Mouse (Mus musculus): ENCODE measurements around the gene Fryl. TPM values are rescaled to one million over a fixed set of nuclear protein-coding genes. Genes with fewer than 3 reads are reported as not detected.

Fryl gene
- total and polyA plus RNA-seq, 2 experiments from 2014 or later: 17.7 to 53.6 TPM

DNA sequence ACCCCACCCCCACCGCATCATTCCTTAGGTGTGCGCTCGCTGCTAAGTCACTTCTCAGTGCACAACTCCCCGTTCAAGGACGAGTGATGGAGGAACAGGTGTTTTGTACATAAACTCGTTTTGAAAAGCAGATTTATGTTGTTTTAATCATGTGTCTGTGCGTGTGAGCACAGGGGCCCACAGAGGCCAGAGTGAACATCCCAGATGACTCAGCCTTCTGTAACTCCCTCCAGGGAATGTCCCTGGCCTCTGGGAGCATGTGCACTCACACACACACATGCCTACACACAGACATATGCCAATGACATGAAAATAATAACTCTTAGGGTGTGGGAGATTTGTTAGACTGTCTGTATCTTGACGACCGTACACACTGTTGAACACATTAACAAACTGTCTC, 118.9 kb downstream of the Fryl start:
- Histone ChIP-seq H3K9ac (no peak overlapping the region), H3K36me3 (ENCODE audit: insufficient read depth) (peaks cover 6% of the 10 kb centered on the region; the same call in 1 of the 2 replicates), H3K27me3 (ENCODE audit: insufficient read depth, low read length) (no peaks in the 10 kb centered on the region), H3K4me3 (ENCODE audit: low read depth, low read length) (no peak overlapping the region), H3K27ac (ENCODE audit: low read depth, low read length) (no peak overlapping the region), H3K4me1 (ENCODE audit: insufficient read depth) (no peaks in the 10 kb centered on the region), H3K9me3 (ENCODE audit: low read length) (no peaks in the 10 kb centered on the region), H3K4me2 (ENCODE audit: low read depth) (no peak overlapping the region)
- ATAC-seq (no peak), DNase-seq (no peak)
- WGBS: 88% methylated on average over 9 of the region's 9 CpGs
- TF ChIP-seq CTCF (IDR thresholded peaks at IDR 0.05; ENCODE audit: low read depth): no peak

DNA sequence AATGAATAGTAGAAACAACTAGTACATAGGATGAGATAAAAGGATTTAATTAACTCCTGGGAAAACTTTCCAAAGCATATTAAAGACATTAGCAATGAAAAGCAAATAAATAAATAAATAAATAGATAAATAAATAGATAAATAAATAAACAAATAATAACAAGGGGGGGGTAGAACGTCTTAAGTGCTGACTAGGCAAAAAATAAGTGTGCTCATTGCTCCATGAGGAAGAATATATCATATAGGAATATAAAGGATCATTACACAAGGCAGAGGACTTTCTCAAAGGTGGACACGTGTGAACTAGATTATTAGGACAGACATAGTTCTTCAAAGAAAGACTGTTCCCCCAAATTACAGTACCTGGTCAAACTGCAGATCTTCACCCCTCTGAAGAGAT, 120.5 kb downstream of the Fryl start:
- WGBS: 87% methylated on average over 2 of the region's 2 CpGs
- H3K4me3 ChIP-seq (ENCODE audit: low read depth, low read length): no peak overlapping the region
- no peak for TF ChIP-seq CTCF (IDR thresholded peaks at IDR 0.05; ENCODE audit: low read depth)
- no peaks in the 10 kb centered on the region for H3K4me1 ChIP-seq (ENCODE audit: insufficient read depth)
- no peak overlapping the region for H3K4me2 ChIP-seq (ENCODE audit: low read depth)
- no peak overlapping the region for H3K9ac ChIP-seq
- no peaks in the 10 kb centered on the region for H3K27me3 ChIP-seq (ENCODE audit: insufficient read depth, low read length)
- DNase-seq: no peak
- peaks cover 6% of the 10 kb centered on the region for H3K36me3 ChIP-seq (ENCODE audit: insufficient read depth)
- no peaks in the 10 kb centered on the region for H3K9me3 ChIP-seq (ENCODE audit: low read length)
- H3K27ac ChIP-seq (ENCODE audit: low read depth, low read length): no peak overlapping the region
- no peak for ATAC-seq

DNA sequence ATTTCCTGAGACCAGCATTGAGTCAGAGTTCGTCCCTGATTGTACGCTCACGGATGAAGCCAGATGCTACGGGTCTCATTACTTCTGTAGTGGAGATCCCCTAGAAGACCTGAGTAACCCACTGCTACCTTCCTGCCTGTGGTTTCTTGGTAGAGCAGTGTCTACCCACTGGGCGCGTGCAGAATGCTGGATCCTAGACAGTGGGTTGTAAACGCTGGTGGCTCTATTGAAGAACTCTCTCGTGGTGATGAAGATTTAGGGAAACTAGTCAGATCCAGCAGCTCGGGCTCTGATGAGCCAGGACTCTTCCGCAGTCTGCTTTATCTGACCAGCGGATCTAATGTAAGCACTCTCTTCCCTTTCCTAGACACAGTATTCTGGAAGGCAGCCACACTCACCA, 121.3 kb downstream of the Fryl start:
- Histone ChIP-seq H3K4me2 (ENCODE audit: low read depth) (no peak overlapping the region), H3K4me3 (ENCODE audit: low read depth, low read length) (no peak overlapping the region), H3K4me1 (ENCODE audit: insufficient read depth) (no peaks in the 10 kb centered on the region), H3K9ac (no peak overlapping the region), H3K36me3 (ENCODE audit: insufficient read depth) (peaks cover 3% of the 10 kb centered on the region; the same call in 1 of the 2 replicates), H3K9me3 (ENCODE audit: low read length) (no peaks in the 10 kb centered on the region), H3K27ac (ENCODE audit: low read depth, low read length) (no peak overlapping the region), H3K27me3 (ENCODE audit: insufficient read depth, low read length) (no peaks in the 10 kb centered on the region)
- TF ChIP-seq CTCF (IDR thresholded peaks at IDR 0.05; ENCODE audit: low read depth): no peak
- DNase-seq (no peak), ATAC-seq (no peak)
- 90% methylated on average over 11 of the region's 11 CpGs for WGBS

DNA sequence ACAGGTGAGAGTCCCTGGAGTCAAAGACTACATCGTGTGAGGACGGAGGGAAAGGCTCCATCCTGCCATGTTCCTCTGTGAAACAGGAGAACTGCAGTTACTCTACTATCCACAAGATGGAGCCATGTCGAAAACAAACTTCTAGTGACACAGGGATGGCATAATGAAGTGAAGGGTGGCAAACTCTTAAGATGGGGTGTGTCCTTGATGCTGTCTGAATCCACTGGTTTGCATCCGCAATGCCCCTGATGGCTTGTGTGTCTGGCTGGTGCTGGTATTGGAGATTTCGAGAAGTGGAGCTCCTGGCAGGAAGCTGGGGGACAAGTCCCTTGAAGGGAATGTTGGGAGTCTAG, 122.6 kb downstream of the Fryl start:
- ATAC-seq (peak; percentile 79), DNase-seq (peak; percentile 78)
- H3K4me1 ChIP-seq (ENCODE audit: insufficient read depth): no peaks in the 10 kb centered on the region
- no peak overlapping the region for H3K4me2 ChIP-seq (ENCODE audit: low read depth)
- no peak overlapping the region for H3K9ac ChIP-seq
- no peaks in the 10 kb centered on the region for H3K27me3 ChIP-seq (ENCODE audit: insufficient read depth, low read length)
- no peak overlapping the region for H3K27ac ChIP-seq (ENCODE audit: low read depth, low read length)
- 43% methylated on average over 5 of the region's 5 CpGs for WGBS
- no peak overlapping the region for H3K4me3 ChIP-seq (ENCODE audit: low read depth, low read length)
- peaks cover 3% of the 10 kb centered on the region; the same call in 1 of the 2 replicates for H3K36me3 ChIP-seq (ENCODE audit: insufficient read depth)
- peak; percentile 93 for TF ChIP-seq CTCF (IDR thresholded peaks at IDR 0.05; ENCODE audit: low read depth)
- H3K9me3 ChIP-seq (ENCODE audit: low read length): no peaks in the 10 kb centered on the region

DNA sequence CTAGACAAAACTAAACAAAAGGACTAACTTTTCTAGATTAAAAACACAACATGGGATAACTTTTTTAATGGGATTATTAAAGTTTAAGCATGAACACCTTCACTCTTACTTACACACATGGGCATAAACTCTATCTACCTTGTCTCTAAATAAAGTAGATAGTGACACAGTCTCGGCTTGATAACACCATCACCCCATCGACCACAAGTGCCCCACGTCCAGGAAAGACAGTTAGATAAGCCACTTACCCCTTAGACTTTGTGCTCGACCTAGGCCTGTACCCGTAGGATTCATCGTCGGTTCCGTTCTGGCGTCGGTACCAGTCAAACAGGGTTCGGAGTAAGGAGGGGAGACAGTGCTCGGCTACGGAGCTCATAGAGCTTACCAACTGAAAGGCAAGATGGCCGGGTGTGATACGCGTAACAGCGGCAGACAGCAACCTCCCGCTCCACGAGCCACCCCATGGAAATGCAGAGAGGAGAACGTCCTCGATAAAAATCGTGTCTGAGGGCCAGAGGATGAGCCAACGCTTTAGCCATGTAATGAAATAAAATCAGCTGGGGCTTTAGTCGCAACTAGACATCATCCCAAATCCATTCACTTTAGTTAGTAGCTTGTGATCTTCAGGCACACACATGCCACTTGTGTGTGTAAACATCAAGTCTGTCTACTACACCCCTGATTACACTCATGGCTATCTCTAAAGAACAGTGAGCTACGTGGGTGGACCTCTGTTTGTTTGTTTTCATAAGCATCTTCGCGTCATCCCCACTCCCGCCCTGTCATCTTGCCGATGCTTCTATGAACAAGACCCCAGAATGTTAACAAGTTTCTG, 123.2 kb downstream of the Fryl start:
- 94% methylated on average over 29 of the region's 29 CpGs for WGBS
- no peak overlapping the region for H3K4me2 ChIP-seq (ENCODE audit: low read depth)
- H3K36me3 ChIP-seq (ENCODE audit: insufficient read depth): peaks cover 3% of the 10 kb centered on the region; the same call in 1 of the 2 replicates
- ATAC-seq (no peak), DNase-seq (no peak)
- no peaks in the 10 kb centered on the region for H3K27me3 ChIP-seq (ENCODE audit: insufficient read depth, low read length)
- H3K4me3 ChIP-seq (ENCODE audit: low read depth, low read length): no peak overlapping the region
- no peak overlapping the region for H3K27ac ChIP-seq (ENCODE audit: low read depth, low read length)
- no peak for TF ChIP-seq CTCF (IDR thresholded peaks at IDR 0.05; ENCODE audit: low read depth)
- H3K9ac ChIP-seq: no peak overlapping the region
- H3K9me3 ChIP-seq (ENCODE audit: low read length): no peaks in the 10 kb centered on the region
- H3K4me1 ChIP-seq (ENCODE audit: insufficient read depth): no peaks in the 10 kb centered on the region

DNA sequence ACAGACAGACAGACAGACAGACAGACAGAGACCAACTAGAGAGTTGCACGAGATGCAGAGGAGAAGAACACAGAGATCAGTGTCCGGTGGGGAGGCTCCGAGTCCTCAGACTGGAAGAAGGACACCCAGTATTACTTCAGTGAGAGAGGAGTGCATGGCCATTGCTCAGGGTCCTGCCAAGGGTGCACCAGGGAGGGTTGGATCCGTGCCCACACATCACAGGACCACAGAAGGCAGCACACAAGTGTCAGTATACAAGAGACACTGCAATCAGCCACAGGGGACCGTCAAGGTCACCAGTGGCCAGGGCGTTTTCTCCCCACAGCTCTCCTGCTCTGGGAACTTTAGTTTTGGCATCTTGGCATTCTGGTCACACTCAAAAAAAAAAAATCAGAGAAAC, 125.4 kb downstream of the Fryl start:
- Histone ChIP-seq H3K4me3 (ENCODE audit: low read depth, low read length) (no peak overlapping the region), H3K9ac (no peak overlapping the region), H3K27ac (ENCODE audit: low read depth, low read length) (no peak overlapping the region), H3K4me2 (ENCODE audit: low read depth) (no peak overlapping the region), H3K4me1 (ENCODE audit: insufficient read depth) (no peaks in the 10 kb centered on the region), H3K9me3 (ENCODE audit: low read length) (no peaks in the 10 kb centered on the region), H3K27me3 (ENCODE audit: insufficient read depth, low read length) (no peaks in the 10 kb centered on the region), H3K36me3 (ENCODE audit: insufficient read depth) (peaks cover 12% of the 10 kb centered on the region; the same call in 1 of the 2 replicates)
- no peak for TF ChIP-seq CTCF (IDR thresholded peaks at IDR 0.05; ENCODE audit: low read depth)
- 82% methylated on average over 6 of the region's 6 CpGs for WGBS
- no peak for DNase-seq
- ATAC-seq: no peak

DNA sequence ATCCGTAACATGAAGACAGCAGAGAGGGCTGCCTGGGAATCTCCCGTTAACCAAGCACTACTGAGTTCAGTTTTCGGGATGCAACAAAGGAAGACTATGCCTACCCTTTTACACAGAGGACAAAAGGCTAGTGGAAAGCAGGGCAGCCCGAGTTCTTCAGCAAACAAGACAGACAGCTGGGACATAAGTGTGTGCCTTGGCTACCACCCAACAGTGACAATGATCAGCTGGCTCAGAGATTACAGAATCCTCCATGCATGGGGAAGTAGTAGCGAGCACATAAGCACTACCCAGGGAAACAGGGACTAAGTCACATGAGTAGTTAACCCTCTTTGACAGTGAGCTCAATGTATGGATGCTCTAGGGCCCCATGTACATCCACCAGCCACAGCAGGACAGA, 126.5 kb downstream of the Fryl start:
- Histone ChIP-seq H3K9me3 (ENCODE audit: low read length) (no peaks in the 10 kb centered on the region), H3K4me1 (ENCODE audit: insufficient read depth) (no peaks in the 10 kb centered on the region), H3K27me3 (ENCODE audit: insufficient read depth, low read length) (no peaks in the 10 kb centered on the region), H3K4me2 (ENCODE audit: low read depth) (no peak overlapping the region), H3K9ac (no peak overlapping the region), H3K27ac (ENCODE audit: low read depth, low read length) (no peak overlapping the region), H3K4me3 (ENCODE audit: low read depth, low read length) (no peak overlapping the region), H3K36me3 (ENCODE audit: insufficient read depth) (peaks cover 13% of the 10 kb centered on the region; the same call in 1 of the 2 replicates)
- 18% methylated on average over 5 of the region's 5 CpGs for WGBS
- peak; percentile 56 for DNase-seq
- peak; percentile 71 for ATAC-seq
- no peak for TF ChIP-seq CTCF (IDR thresholded peaks at IDR 0.05; ENCODE audit: low read depth)
